Mouse (Mus musculus) small intestine, adult 10 weeks (tissue): Measurements from ENCODE around the gene Inafm2. TPM values are rescaled to one million over a fixed set of nuclear protein-coding genes. Genes with fewer than 3 reads are reported as not detected.

ENCODE experiments used
- polyA plus RNA-seq: library from polyadenylated mRNA; stranded (reverse); fragments of 350-450 nt; fragmentation: Illumina TruSeq; extraction: RNeasy Lipid Tissue Mini Kit (QIAGEN cat#74804); gene quantifications from one replicate; pipeline ENCODE4 v1.2.3, GENCODE M21; 2014; ENCODE audit warnings: low replicate concordance

The Inafm2 gene
- polyA plus RNA-seq: 11.9 TPM

GRCm38 (mm10) chr2:118745232-118745884, at the start of gene Inafm2:
Gene Inafm2 (plus strand): TSS chr2:118745758.

GRCm38 (mm10) chr2:118703913-118704730, 41.4 kb upstream of the Inafm2 start, which contains the start of gene Ankrd63:
Gene Ankrd63 (minus strand): TSS chr2:118703963.

GRCm38 (mm10) chr2:118728337-118728736, 17.2 kb upstream of the Inafm2 start, which contains the start of gene Plcb2:
Gene Plcb2 (minus strand): TSS chr2:118728438.

GRCm38 (mm10) chr2:118761906-118762783, 16.6 kb downstream of the Inafm2 start, which contains the start of gene Ccdc9b:
Gene Ccdc9b (minus strand): TSS chr2:118762661.

DNA sequence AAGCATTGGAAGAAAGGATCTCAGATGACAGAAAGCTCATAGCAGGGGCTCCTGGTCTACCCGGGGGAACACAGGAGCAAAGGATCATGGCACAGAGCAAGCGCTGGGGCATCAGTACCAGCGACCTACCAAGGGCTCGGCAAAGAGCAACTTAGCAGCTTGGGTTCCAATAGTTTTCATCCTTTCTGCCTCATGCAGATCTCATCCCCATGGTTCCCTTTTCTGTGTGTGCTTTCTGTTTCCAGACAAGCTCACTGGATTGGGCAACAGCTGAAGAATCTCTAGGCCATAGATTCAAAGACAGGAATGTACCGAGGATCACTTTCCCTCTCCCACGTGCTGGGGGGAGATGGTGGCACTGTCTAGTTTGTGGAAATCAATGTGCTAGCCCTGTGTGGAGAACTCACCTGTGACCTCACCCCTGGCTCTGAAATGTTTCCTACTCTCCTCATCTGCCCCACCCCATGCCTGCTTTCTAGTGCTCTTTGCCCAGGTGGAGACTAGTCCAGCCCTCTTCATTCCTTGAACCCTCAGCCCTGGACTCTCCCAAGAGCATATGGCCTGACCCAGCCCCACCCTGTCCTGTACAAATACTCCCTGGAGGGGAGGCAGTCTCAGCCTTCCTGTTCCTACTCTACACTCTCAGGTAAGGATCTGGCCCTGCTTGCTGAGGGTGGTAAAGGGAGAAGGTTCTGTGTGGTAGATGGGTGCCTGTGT, 26.8 kb downstream of the Inafm2 start, which contains the start of gene Phgr1:
Gene Phgr1, plus strand, starts transcription at position 612 of the 717 bp plus-strand sequence.

GRCm38 (mm10) chr2:118779504-118780480, 34.2 kb downstream of the Inafm2 start, which contains the start of gene Disp2:
Gene Disp2 (plus strand): TSS chr2:118779719.

Other genes starting within 250 kb of the Inafm2 start
- gene Bmf, start 196.1 kb upstream of the Inafm2 start, polyA plus RNA-seq: 2.9 TPM
- 11.1 TPM for gene Bub1b, start 147.5 kb upstream of the Inafm2 start, polyA plus RNA-seq
- 0.22 TPM for gene Pak6, start 82.5 kb upstream of the Inafm2 start, polyA plus RNA-seq
- gene Ankrd63, start 41.8 kb upstream of the Inafm2 start, polyA plus RNA-seq: 0.37 TPM
- gene Plcb2, start 17.3 kb upstream of the Inafm2 start, polyA plus RNA-seq: 1.2 TPM
- gene Ccdc9b, start 16.9 kb downstream of the Inafm2 start, polyA plus RNA-seq: 0.89 TPM
- gene Phgr1, start 27.0 kb downstream of the Inafm2 start, polyA plus RNA-seq: 16.7 TPM
- gene Disp2, start 34.0 kb downstream of the Inafm2 start, polyA plus RNA-seq: 0.67 TPM
- 6.4 TPM for gene Knstrn, start 68.2 kb downstream of the Inafm2 start, polyA plus RNA-seq
- 8.3 TPM for gene Ivd, start 116.2 kb downstream of the Inafm2 start, polyA plus RNA-seq
- gene Bahd1, start 154.6 kb downstream of the Inafm2 start, polyA plus RNA-seq: 2.5 TPM
- 0.59 TPM for gene Chst14, start 180.7 kb downstream of the Inafm2 start, polyA plus RNA-seq